Mouse (Mus musculus) 416B (cell line): Measurements from ENCODE around the gene Clptm1.

Source experiments
- DNase-seq: peaks from one replicate; pipeline ENCODE4 v3.0.0; 2011; ENCODE audit warnings: low read depth

Gene Clptm1

GRCm38 (mm10) chr7:19609641-19610332 lies 55.0 kb downstream of the Clptm1 start:
- no peak for DNase-seq

- no peak for DNase-seq
Measured at GRCm38 (mm10) chr7:19607291-19607690, 57.5 kb downstream of the Clptm1 start.

GRCm38 (mm10) chr7:19604606-19605214 lies 60.1 kb downstream of the Clptm1 start:
- DNase-seq = peak; percentile 18

- peak; percentile 96 for DNase-seq
Measured at GRCm38 (mm10) chr7:19603849-19604605, 60.8 kb downstream of the Clptm1 start, which contains the start of gene Clasrp. Clasrp (minus strand) TSS chr7:19604486.

- DNase-seq = no peak
Measured at GRCm38 (mm10) chr7:19603055-19603454, 61.8 kb downstream of the Clptm1 start.

- DNase-seq = no peak
Measured at GRCm38 (mm10) chr7:19600562-19600961, 64.3 kb downstream of the Clptm1 start.

GRCm38 (mm10) chr7:19593061-19593730 lies 71.6 kb downstream of the Clptm1 start:
- DNase-seq = no peak

GRCm38 (mm10) chr7:19589917-19590316 lies 74.9 kb downstream of the Clptm1 start:
- peak; percentile 88 for DNase-seq

GRCm38 (mm10) chr7:19589207-19589606 lies 75.6 kb downstream of the Clptm1 start:
- peak; percentile 77 for DNase-seq

GRCm38 (mm10) chr7:19586269-19586668 lies 78.6 kb downstream of the Clptm1 start:
- no peak for DNase-seq
